Mouse (Mus musculus): ENCODE results near the gene Havcr2.

DNA sequence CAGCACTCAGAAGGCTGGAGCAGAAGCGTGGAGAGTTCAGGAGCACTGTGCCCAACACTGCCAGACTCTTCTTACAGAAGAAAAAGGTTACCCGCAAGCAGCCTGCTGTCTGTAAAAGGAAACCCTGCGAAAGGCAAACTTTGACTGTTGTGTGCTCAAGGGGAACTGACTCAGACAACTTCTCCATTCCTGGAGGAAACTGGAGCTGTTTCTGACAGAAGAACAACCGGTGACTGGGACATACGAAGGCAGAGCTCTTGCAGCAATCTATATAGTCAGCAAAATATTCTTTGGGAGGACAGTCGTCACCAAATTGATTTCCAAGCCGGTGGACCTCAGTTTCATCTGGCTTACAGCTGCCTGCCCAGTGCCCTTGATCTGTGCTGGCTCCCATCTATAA, 25.8 kb downstream of the Havcr2 start:
- TF ChIP-seq CTCF (IDR thresholded peaks at IDR 0.05; ENCODE audit: control insufficient read depth, insufficient read depth, insufficient replicate concordance, low read depth, low read length) (no peak), POLR2A (IDR thresholded peaks at IDR 0.05; ENCODE audit: control insufficient read depth, low read depth, low read length) (no peak)

All from testis, adult 2 months (tissue).